Mouse (Mus musculus): Measurements from ENCODE around the gene Mtcl1. TPM values are rescaled to one million over a fixed set of nuclear protein-coding genes. Genes with fewer than 3 reads are reported as not detected.
"Not testable (repeated sequence)": the region's sequence is repeated elsewhere in the genome, so short reads cannot be mapped to it uniquely, and the experiment has no call there.

The Mtcl1 gene
- total RNA-seq, 1 experiment from 2014 or later, result not detected

GRCm38 (mm10) chr17:66450526-66451070 lies 1.0 kb upstream of the Mtcl1 start:
- ATAC-seq (ENCODE audit: extremely low read depth, insufficient number of reproducible peaks, low FRiP score, poor library complexity, severe bottlenecking), result no peak

- ATAC-seq (ENCODE audit: extremely low read depth, insufficient number of reproducible peaks, low FRiP score, poor library complexity, severe bottlenecking), result no peak
These were observed 837 bp downstream of the Mtcl1 start for GRCm38 (mm10) chr17:66448421-66449405.

GRCm38 (mm10) chr17:66447978-66448377 lies 1.6 kb downstream of the Mtcl1 start:
- ATAC-seq (ENCODE audit: extremely low read depth, insufficient number of reproducible peaks, low FRiP score, poor library complexity, severe bottlenecking), result no peak

- no peak for ATAC-seq (ENCODE audit: extremely low read depth, insufficient number of reproducible peaks, low FRiP score, poor library complexity, severe bottlenecking)
These were observed 2.6 kb downstream of the Mtcl1 start for GRCm38 (mm10) chr17:66447007-66447312.

- ATAC-seq (ENCODE audit: extremely low read depth, insufficient number of reproducible peaks, low FRiP score, poor library complexity, severe bottlenecking), result no peak
These were observed 3.1 kb downstream of the Mtcl1 start for GRCm38 (mm10) chr17:66446196-66447006.

GRCm38 (mm10) chr17:66444059-66444700 lies 5.4 kb downstream of the Mtcl1 start:
- no peak for ATAC-seq (ENCODE audit: extremely low read depth, insufficient number of reproducible peaks, low FRiP score, poor library complexity, severe bottlenecking)

- no peak for ATAC-seq (ENCODE audit: extremely low read depth, insufficient number of reproducible peaks, low FRiP score, poor library complexity, severe bottlenecking)
These were observed 9.7 kb downstream of the Mtcl1 start for GRCm38 (mm10) chr17:66439888-66440287.

- no peak for ATAC-seq (ENCODE audit: extremely low read depth, insufficient number of reproducible peaks, low FRiP score, poor library complexity, severe bottlenecking)
These were observed 10.3 kb downstream of the Mtcl1 start for GRCm38 (mm10) chr17:66439051-66439753.

GRCm38 (mm10) chr17:66438137-66438536 lies 11.4 kb downstream of the Mtcl1 start:
- ATAC-seq (ENCODE audit: extremely low read depth, insufficient number of reproducible peaks, low FRiP score, poor library complexity, severe bottlenecking), result no peak

GRCm38 (mm10) chr17:66436811-66437210 lies 12.7 kb downstream of the Mtcl1 start:
- ATAC-seq (ENCODE audit: extremely low read depth, insufficient number of reproducible peaks, low FRiP score, poor library complexity, severe bottlenecking), result no peak

GRCm38 (mm10) chr17:66435982-66436381 lies 13.6 kb downstream of the Mtcl1 start:
- ATAC-seq (ENCODE audit: extremely low read depth, insufficient number of reproducible peaks, low FRiP score, poor library complexity, severe bottlenecking), result no peak

- no peak for ATAC-seq (ENCODE audit: extremely low read depth, insufficient number of reproducible peaks, low FRiP score, poor library complexity, severe bottlenecking)
These were observed 14.5 kb downstream of the Mtcl1 start for GRCm38 (mm10) chr17:66435007-66435406.

GRCm38 (mm10) chr17:66434566-66434965 lies 15.0 kb downstream of the Mtcl1 start:
- no peak for ATAC-seq (ENCODE audit: extremely low read depth, insufficient number of reproducible peaks, low FRiP score, poor library complexity, severe bottlenecking)

GRCm38 (mm10) chr17:66424601-66425000 lies 24.9 kb downstream of the Mtcl1 start:
- not testable (repeated sequence) for ATAC-seq (ENCODE audit: extremely low read depth, insufficient number of reproducible peaks, low FRiP score, poor library complexity, severe bottlenecking)

GRCm38 (mm10) chr17:66419421-66419820 lies 30.1 kb downstream of the Mtcl1 start:
- ATAC-seq (ENCODE audit: extremely low read depth, insufficient number of reproducible peaks, low FRiP score, poor library complexity, severe bottlenecking), result no peak

GRCm38 (mm10) chr17:66417748-66418147 lies 31.8 kb downstream of the Mtcl1 start:
- ATAC-seq (ENCODE audit: extremely low read depth, insufficient number of reproducible peaks, low FRiP score, poor library complexity, severe bottlenecking), result no peak

GRCm38 (mm10) chr17:66417329-66417728 lies 32.2 kb downstream of the Mtcl1 start:
- no peak for ATAC-seq (ENCODE audit: extremely low read depth, insufficient number of reproducible peaks, low FRiP score, poor library complexity, severe bottlenecking)

- ATAC-seq (ENCODE audit: extremely low read depth, insufficient number of reproducible peaks, low FRiP score, poor library complexity, severe bottlenecking), result no peak
These were observed 32.7 kb downstream of the Mtcl1 start for GRCm38 (mm10) chr17:66416841-66417313.

Measured in neutrophil, adult 5-6 weeks (primary cell).